Mouse (Mus musculus) myocyte (in vitro differentiated cells): ENCODE data around the gene Ttc28. TPM values are rescaled to one million over a fixed set of nuclear protein-coding genes. Genes with fewer than 3 reads are reported as not detected.

Source experiments
- H3K27me3 ChIP-seq: one replicate; pipeline ENCODE4 v1.6.1; 2011; ENCODE audit not compliant: control insufficient read depth, insufficient read depth, insufficient read length
- H3K36me3 ChIP-seq: one replicate; pipeline ENCODE4 v1.6.1; 2011; ENCODE audit not compliant: control insufficient read depth, insufficient read depth
- H3K4me2 ChIP-seq: one replicate; pipeline ENCODE4 v1.6.1; 2011; ENCODE audit warnings: low read depth, control low read depth
- H3K4me3 ChIP-seq: one replicate; pipeline ENCODE4 v1.5.1; 2011; ENCODE audit warnings: mild to moderate bottlenecking, control low read depth, moderate library complexity
- H3K79me2 ChIP-seq: one replicate; pipeline ENCODE4 v1.6.1; 2011; ENCODE audit not compliant: control insufficient read depth, insufficient read depth
- H3ac ChIP-seq: one replicate; pipeline ENCODE4 v1.6.1; 2011; ENCODE audit not compliant: control insufficient read depth, insufficient read length
- CEBPB ChIP-seq: IDR thresholded peaks from 2 replicates; pipeline ENCODE4 v1.6.1; 2011; ENCODE audit warnings: mild to moderate bottlenecking, moderate library complexity; ENCODE audit not compliant: poor library complexity, insufficient read depth, severe bottlenecking
- E2F4 ChIP-seq: IDR thresholded peaks from one replicate; pipeline ENCODE4 v1.6.1; 2011; ENCODE audit warnings: mild to moderate bottlenecking, control low read depth, moderate library complexity; ENCODE audit not compliant: insufficient read depth
- MAX ChIP-seq: IDR thresholded peaks from one replicate; pipeline ENCODE4 v1.6.1; 2011; ENCODE audit warnings: low read depth, mild to moderate bottlenecking, control low read depth
- MYOD1 ChIP-seq, 3 experiments: IDR thresholded peaks; one replicate each; pipeline ENCODE4 v1.6.1; 2011; ENCODE audit warnings: control low read depth in 2 of 3, low read depth in 2 of 3, mild to moderate bottlenecking in 2 of 3, moderate library complexity in 1 of 3; ENCODE audit not compliant: insufficient read length in 2 of 3, control insufficient read depth in 1 of 3
- MYOG ChIP-seq, 3 experiments: IDR thresholded peaks; one replicate each; pipeline ENCODE4 v1.6.1; 2011; ENCODE audit warnings: control low read depth in 2 of 3, low read depth in 2 of 3, mild to moderate bottlenecking in 2 of 3; ENCODE audit not compliant: insufficient read length in 2 of 3, control insufficient read depth in 1 of 3, insufficient read depth in 1 of 3
- POLR2A ChIP-seq: IDR thresholded peaks from one replicate; pipeline ENCODE4 v1.6.1; 2011; ENCODE audit warnings: low read depth, mild to moderate bottlenecking, control low read depth, moderate library complexity; ENCODE audit not compliant: insufficient read length
- POLR2AphosphoS2 ChIP-seq: IDR thresholded peaks from one replicate; pipeline ENCODE4 v1.6.1; 2011; ENCODE audit warnings: low read depth, control low read depth; ENCODE audit not compliant: insufficient read length
- REST ChIP-seq: IDR thresholded peaks from one replicate; pipeline ENCODE4 v1.6.1; 2011; ENCODE audit warnings: mild to moderate bottlenecking, control low read depth, moderate library complexity; ENCODE audit not compliant: insufficient read depth, insufficient read length
- SRF ChIP-seq: IDR thresholded peaks from one replicate; pipeline ENCODE4 v1.6.1; 2011; ENCODE audit warnings: low read depth; ENCODE audit not compliant: control insufficient read depth, insufficient read length
- TCF12 ChIP-seq: IDR thresholded peaks from one replicate; pipeline ENCODE4 v1.6.1; 2011; ENCODE audit warnings: mild to moderate bottlenecking, control low read depth; ENCODE audit not compliant: poor library complexity, insufficient read depth, severe bottlenecking
- TCF3 ChIP-seq: IDR thresholded peaks from one replicate; pipeline ENCODE4 v1.6.1; 2011; ENCODE audit warnings: low read depth, control low read depth; ENCODE audit not compliant: insufficient read length
- USF1 ChIP-seq: IDR thresholded peaks from one replicate; pipeline ENCODE4 v1.6.1; 2011; ENCODE audit warnings: low read depth, mild to moderate bottlenecking, control low read depth, moderate library complexity
- polyA plus RNA-seq: library from polyadenylated mRNA; unstranded; fragments of >200 nt; fragmentation: generic; extraction: Trizol; gene quantifications from one replicate; pipeline ENCODE4 v1.2.1, GENCODE M21; 2012; ENCODE audit warnings: missing spikeins

Gene Ttc28
- polyA plus RNA-seq, 1 experiment: 8.5 TPM

GRCm38 (mm10) chr5:111085849-111086248 lies 206.2 kb downstream of the Ttc28 start:
- H3K4me3 ChIP-seq: no peak overlapping the region
- no peak overlapping the region for H3ac ChIP-seq
- H3K27me3 ChIP-seq: no peaks in the 10 kb centered on the region
- H3K4me2 ChIP-seq: no peak overlapping the region
- no peaks in the 10 kb centered on the region for H3K79me2 ChIP-seq
- TF ChIP-seq SRF (no peak), TCF12 (no peak), REST (no peak), MAX (no peak), USF1 (no peak), POLR2A (no peak), MYOG (IDR thresholded peaks at IDR 0.05; ENCODE audit: control insufficient read depth in 1 of 3, insufficient read depth in 1 of 3, insufficient read length in 2 of 3, low read depth in 2 of 3) (no peak), E2F4 (no peak), CEBPB (0 out of 2 replicates have a peak, but pooled peaks have one; percentile 16)
- H3K36me3 ChIP-seq: no peaks in the 10 kb centered on the region

- Histone ChIP-seq H3K27me3 (no peaks in the 10 kb centered on the region), H3K79me2 (no peaks in the 10 kb centered on the region), H3K4me2 (no peak overlapping the region), H3K36me3 (no peaks in the 10 kb centered on the region), H3ac (no peak overlapping the region), H3K4me3 (no peak overlapping the region)
- TF ChIP-seq CEBPB (peak; percentile 62), MYOD1 (IDR thresholded peaks at IDR 0.05; ENCODE audit: control insufficient read depth in 1 of 3, insufficient read length in 2 of 3, low read depth in 2 of 3) (no peak)
Observed at GRCm38 (mm10) chr5:111096750-111097149, 217.1 kb downstream of the Ttc28 start.

- Histone ChIP-seq H3K4me3 (no peak overlapping the region), H3K79me2 (no peaks in the 10 kb centered on the region), H3K4me2 (no peak overlapping the region), H3ac (no peak overlapping the region), H3K36me3 (no peaks in the 10 kb centered on the region), H3K27me3 (no peaks in the 10 kb centered on the region)
- TF ChIP-seq TCF12 (no peak), MYOD1 (IDR thresholded peaks at IDR 0.05; ENCODE audit: control insufficient read depth in 1 of 3, insufficient read length in 2 of 3, low read depth in 2 of 3) (no peak), POLR2A (no peak), TCF3 (no peak), SRF (no peak), POLR2AphosphoS2 (no peak)
Observed at GRCm38 (mm10) chr5:111097233-111098160, 217.9 kb downstream of the Ttc28 start.

- Histone ChIP-seq H3K4me3 (no peak overlapping the region), H3K4me2 (no peak overlapping the region), H3ac (no peak overlapping the region), H3K27me3 (no peaks in the 10 kb centered on the region), H3K36me3 (no peaks in the 10 kb centered on the region), H3K79me2 (no peaks in the 10 kb centered on the region)
- TF ChIP-seq TCF12 (no peak), CEBPB (no peak), MAX (no peak), POLR2AphosphoS2 (no peak), USF1 (no peak), MYOG (IDR thresholded peaks at IDR 0.05; ENCODE audit: control insufficient read depth in 1 of 3, insufficient read depth in 1 of 3, insufficient read length in 2 of 3, low read depth in 2 of 3) (no peak), POLR2A (no peak), E2F4 (no peak), SRF (no peak), REST (no peak), MYOD1 (IDR thresholded peaks at IDR 0.05; ENCODE audit: control insufficient read depth in 1 of 3, insufficient read length in 2 of 3, low read depth in 2 of 3) (no peak), TCF3 (no peak)
Observed at GRCm38 (mm10) chr5:111098516-111099274, 219.1 kb downstream of the Ttc28 start.
